Mouse (Mus musculus): ENCODE data around the gene Irf2.

The Irf2 gene

GRCm38 (mm10) chr8:46722536-46722935 is 17.0 kb upstream of the Irf2 start:
- in situ Hi-C loops (cut with MboI; ENCODE audit: low sequenced_read_pairs), result no loop called here

- in situ Hi-C loops (cut with MboI; ENCODE audit: low sequenced_read_pairs), result loop anchor here (25.0 kb wide), 1 partner anchor 211 kb away; no protein-coding TSS in a partner anchor
Observed at GRCm38 (mm10) chr8:46726383-46726782, 13.1 kb upstream of the Irf2 start.

DNA sequence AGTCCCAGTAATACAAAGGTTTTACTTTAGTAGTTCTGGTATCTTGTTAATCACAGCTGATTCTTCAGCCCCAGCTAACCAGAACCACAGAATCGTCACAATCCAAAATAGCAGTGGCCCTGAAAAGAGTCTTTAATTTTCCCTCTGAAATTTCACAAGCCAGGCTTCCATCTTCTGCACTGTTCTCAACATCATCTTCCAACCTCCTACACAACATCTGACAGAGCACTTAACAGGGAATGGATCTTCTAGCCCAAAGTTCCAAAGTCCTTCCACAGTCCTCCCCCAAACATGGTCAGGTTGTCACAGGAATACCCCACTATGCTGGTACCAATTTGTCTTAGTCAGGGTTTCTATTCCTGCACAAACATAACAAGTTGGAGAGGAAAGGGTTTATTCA is 9.9 kb upstream of the Irf2 start:
- in situ Hi-C loops (cut with MboI; ENCODE audit: low sequenced_read_pairs), result loop anchor here (25.0 kb wide), 1 partner anchor 208 kb away; no protein-coding TSS in a partner anchor

GRCm38 (mm10) chr8:46732381-46732915 is 7.1 kb upstream of the Irf2 start:
- in situ Hi-C loops (cut with MboI; ENCODE audit: low sequenced_read_pairs), result loop anchor here (25.0 kb wide), 1 partner anchor 205 kb away; no protein-coding TSS in a partner anchor

DNA sequence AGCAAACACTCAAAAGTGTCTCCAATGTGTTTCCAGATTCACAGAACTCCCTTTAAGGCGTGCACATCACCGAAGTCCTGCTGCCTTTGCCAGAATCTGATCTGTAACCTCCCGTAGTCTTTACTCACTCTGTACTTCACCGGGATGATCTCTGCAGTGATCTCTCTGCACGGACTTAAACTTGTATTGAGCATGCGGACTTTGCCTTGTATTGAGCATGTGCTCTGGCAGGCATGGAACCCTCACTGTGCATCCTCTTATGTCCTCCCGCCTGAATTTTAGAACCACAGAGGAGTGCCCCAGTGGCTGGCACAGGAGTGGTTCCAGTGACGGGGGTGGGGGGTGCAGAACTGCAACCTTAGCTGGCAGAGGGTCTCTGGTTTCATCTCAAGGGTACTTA is 5.9 kb upstream of the Irf2 start:
- in situ Hi-C loops (cut with MboI; ENCODE audit: low sequenced_read_pairs), result loop anchor here (25.0 kb wide), 1 partner anchor 204 kb away; no protein-coding TSS in a partner anchor

- in situ Hi-C loops (cut with MboI; ENCODE audit: low sequenced_read_pairs), result loop anchor here (25.0 kb wide), 1 partner anchor 202 kb away; no protein-coding TSS in a partner anchor
Observed at GRCm38 (mm10) chr8:46735505-46735904, 4.0 kb upstream of the Irf2 start.

DNA sequence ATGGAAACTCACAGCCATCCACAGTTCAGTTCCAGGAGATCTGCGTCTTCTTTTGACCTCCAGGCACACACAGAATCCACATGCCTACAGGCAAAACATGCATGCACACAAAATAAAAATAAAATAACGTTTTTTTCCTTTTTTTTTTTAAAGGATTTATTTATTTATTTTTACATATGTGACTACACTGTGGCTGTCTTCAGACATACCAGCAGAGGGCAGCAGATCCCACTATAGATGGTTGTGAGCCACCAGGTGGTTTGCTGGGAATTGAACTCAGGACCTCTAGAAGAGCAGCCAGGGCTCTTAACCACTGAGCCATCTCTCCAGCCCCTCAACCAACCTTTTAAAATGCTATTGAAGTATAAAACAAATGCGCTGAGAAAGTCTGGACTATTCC is 3.3 kb upstream of the Irf2 start:
- in situ Hi-C loops (cut with MboI; ENCODE audit: low sequenced_read_pairs), result loop anchor here (25.0 kb wide), 1 partner anchor 201 kb away; no protein-coding TSS in a partner anchor

DNA sequence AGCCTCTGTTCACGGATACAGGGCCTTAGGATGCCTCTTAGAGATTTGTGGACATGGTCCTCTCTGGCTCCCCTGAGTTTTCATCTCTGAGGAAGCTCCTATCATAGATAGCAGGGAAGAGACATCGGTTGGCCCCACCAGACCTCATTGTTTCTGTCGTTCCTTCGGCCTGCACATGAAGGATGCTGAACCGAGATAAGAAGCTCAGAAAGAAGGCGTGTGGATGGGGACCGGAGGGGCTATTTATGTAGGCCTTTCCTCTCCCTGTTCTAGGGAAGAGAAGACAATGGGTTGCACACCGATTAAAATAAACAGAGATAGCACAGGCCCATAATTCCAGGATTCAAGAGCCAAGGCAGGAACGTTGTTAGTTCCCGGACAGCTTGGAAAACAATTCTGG is 2.1 kb upstream of the Irf2 start:
- in situ Hi-C loops (cut with MboI; ENCODE audit: low sequenced_read_pairs), result loop anchor here (25.0 kb wide), 1 partner anchor 200 kb away; no protein-coding TSS in a partner anchor

GRCm38 (mm10) chr8:46737907-46738306 is 1.6 kb upstream of the Irf2 start:
- in situ Hi-C loops (cut with MboI; ENCODE audit: low sequenced_read_pairs), result loop anchor here (25.0 kb wide), 1 partner anchor 199 kb away; no protein-coding TSS in a partner anchor

DNA sequence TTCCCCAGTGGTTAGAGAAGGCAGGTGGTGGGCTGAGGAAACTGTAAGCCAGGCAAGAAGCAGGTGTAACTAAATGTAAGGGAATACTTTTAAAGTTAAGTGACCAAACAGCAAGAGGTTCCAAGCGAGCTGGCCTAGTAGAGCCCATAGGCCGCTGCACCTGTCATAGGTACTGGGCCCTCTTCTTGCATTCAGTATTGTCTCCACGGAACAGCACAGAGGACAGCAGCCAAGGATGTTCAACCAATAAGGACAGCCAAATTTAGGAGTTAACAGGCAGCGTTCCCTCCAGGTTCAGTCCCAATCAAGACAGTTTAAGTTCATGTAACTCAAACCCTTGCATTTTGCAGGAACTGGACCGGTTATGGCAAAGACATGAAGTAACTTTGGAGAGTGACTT is 931 bp upstream of the Irf2 start:
- in situ Hi-C loops (cut with MboI; ENCODE audit: low sequenced_read_pairs), result loop anchor here (25.0 kb wide), 1 partner anchor 199 kb away; no protein-coding TSS in a partner anchor

GRCm38 (mm10) chr8:46739956-46740512 is 502 bp downstream of the Irf2 start:
- in situ Hi-C loops (cut with MboI; ENCODE audit: low sequenced_read_pairs), result loop anchor here (25.0 kb wide), 1 partner anchor 197 kb away; no protein-coding TSS in a partner anchor

DNA sequence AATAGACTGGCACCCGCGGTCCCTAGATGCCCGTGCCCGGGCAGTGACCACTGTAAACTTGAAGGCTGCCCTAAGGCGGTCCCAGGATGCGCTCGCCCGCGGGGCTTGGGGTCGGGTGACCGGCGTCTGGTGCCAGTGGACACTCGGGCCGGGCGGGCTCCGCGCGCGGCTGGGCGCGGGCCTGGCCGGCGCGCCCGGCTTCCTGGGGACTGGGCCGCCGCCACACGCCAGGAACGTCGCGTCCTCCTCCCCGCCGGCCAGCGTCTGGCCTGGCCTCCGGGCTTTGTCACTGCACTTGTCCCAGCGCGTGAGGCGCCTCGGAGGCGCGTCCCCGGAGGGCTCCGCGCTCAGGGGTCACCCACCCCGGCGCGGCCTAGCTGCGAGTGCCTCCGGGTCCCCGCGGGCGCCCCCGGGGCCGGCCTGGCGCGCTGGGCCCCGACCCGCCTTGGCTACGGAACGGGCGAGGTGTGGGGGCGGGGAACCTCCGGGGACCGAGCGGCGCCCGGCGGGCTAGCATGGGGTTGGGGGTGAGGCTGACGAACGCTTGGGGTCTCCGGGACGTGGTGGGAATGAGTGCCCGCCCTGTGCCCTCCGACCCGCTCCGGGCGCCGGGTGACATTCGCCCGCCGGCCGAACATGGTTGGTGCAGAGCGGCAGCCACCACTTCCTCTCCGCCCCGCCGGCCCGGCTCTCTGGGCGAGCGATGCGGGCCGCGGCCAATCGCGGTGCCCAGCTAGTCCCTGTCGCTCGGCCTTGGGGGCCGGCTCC is 1.2 kb downstream of the Irf2 start:
- in situ Hi-C loops (cut with MboI; ENCODE audit: low sequenced_read_pairs), result loop anchor here (25.0 kb wide), 1 partner anchor 197 kb away; no protein-coding TSS in a partner anchor

GRCm38 (mm10) chr8:46741281-46741791 is 1.8 kb downstream of the Irf2 start:
- in situ Hi-C loops (cut with MboI; ENCODE audit: low sequenced_read_pairs), result loop anchor here (25.0 kb wide), 1 partner anchor 196 kb away; no protein-coding TSS in a partner anchor

- in situ Hi-C loops (cut with MboI; ENCODE audit: low sequenced_read_pairs), result loop anchor here (25.0 kb wide), 1 partner anchor 195 kb away; no protein-coding TSS in a partner anchor
Observed at GRCm38 (mm10) chr8:46741991-46742690, 2.6 kb downstream of the Irf2 start.

GRCm38 (mm10) chr8:46742691-46743082 is 3.2 kb downstream of the Irf2 start:
- in situ Hi-C loops (cut with MboI; ENCODE audit: low sequenced_read_pairs), result loop anchor here (25.0 kb wide), 1 partner anchor 195 kb away; no protein-coding TSS in a partner anchor

DNA sequence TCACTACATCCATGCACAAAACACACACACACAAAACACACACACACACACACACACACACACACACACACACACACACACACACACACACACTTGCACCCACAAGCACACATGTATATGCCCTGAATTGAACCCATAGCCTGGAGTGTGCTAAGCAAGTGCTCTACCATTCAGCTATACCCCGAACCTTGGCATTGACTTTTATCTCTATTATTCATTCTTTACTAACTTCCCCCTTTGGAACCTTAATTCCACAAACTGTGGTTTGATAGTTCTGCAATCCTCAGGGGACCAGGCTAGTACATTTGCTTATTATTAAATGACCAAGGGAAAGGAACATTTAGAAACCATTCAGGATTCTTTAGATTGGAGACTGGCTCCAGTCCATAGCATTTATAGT is 5.9 kb downstream of the Irf2 start:
- in situ Hi-C loops (cut with MboI; ENCODE audit: low sequenced_read_pairs), result loop anchor here (25.0 kb wide), 1 partner anchor 192 kb away; no protein-coding TSS in a partner anchor

DNA sequence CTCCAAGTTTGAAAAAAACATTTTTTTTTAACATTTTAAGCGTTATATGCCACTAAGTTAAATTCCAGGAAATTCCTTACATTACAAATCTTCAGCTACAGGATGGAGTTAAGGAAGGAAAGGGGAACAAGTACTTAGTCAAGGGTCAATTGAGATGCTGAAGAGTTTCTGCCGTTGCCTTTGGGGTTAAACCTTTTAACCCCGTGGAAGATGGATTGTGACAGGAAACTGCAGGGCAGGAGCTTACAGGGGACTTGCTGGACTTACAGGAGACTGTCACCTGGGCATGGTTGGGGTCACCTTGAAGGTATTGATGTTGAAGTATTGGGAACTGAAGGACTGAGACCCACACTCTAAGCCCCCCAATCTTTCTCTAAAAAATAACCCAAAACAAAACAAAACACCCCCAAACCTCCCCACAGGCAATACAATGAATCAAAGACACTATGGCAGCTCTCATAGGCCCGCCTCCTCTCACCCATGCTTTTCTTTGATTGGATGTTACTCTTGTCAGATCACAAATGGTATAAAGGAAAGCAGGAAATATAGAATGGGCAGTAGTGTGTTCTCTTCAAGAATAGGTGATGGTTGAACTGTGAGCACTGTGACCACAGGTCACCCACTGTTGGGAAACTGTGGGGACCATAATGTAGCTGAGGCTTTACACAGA is 7.9 kb downstream of the Irf2 start:
- in situ Hi-C loops (cut with MboI; ENCODE audit: low sequenced_read_pairs), result loop anchor here (25.0 kb wide), 1 partner anchor 190 kb away; no protein-coding TSS in a partner anchor

- in situ Hi-C loops (cut with MboI; ENCODE audit: low sequenced_read_pairs), result loop anchor here (25.0 kb wide), 1 partner anchor 187 kb away; no protein-coding TSS in a partner anchor
Observed at GRCm38 (mm10) chr8:46750000-46750399, 10.5 kb downstream of the Irf2 start.

GRCm38 (mm10) chr8:46750566-46750965 is 11.0 kb downstream of the Irf2 start:
- in situ Hi-C loops (cut with MboI; ENCODE audit: low sequenced_read_pairs), result no loop called here

DNA sequence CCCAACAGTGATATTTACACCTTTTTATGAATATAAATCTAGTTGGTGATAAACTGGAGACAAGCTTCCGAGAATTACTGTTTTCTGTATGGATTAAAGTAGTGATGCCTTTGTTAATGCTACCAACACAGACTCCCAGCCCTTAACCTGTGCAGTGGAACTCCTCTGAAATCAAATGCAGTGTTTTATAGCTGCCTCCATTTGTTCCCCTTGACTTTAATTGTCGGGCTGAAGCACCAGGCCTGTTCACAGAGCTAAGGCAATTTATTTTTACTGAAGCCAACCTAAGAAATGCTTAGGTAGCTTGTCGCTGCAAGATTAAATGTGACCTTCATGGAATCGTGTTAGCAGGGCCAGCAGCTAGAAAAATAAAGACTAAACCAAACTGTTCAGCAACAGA is 11.6 kb downstream of the Irf2 start:
- in situ Hi-C loops (cut with MboI; ENCODE audit: low sequenced_read_pairs), result no loop called here
